Mouse (Mus musculus) limb, embryonic 14.5 days (tissue): ENCODE measurements at regions not wholly inside any gene's neighbourhood (a gene's known extent, or its start where the extent isn't known, plus 50 kb on each side); places are given as distances from the start of the nearest gene placed in this dataset.

Source experiments
- ATAC-seq: fragments of 200-750 bp; cut with Nextera tagmentation; 2 replicates; pipeline ENCODE4 v1.8.0; 2017; ENCODE audit warnings: low read depth, moderate number of reproducible peaks, moderate TSS enrichment; ENCODE audit not compliant: low FRiP score
- DNase-seq: peaks from one replicate; pipeline ENCODE4 v3.0.0-alpha.2; 2015; ENCODE audit warnings: low spot score
- H3K27ac ChIP-seq: fragments of 300-500 bp; sonication (generic); replicated peaks from 2 replicates; pipeline ENCODE4 v1.5.1; 2014; ENCODE audit warnings: low read depth, mild to moderate bottlenecking, low read length, moderate library complexity, mixed read lengths
- H3K27me3 ChIP-seq: fragments of 300-500 bp; sonication (generic); 2 replicates; pipeline ENCODE4 v1.6.1; 2014; ENCODE audit warnings: low read length, mixed read lengths; ENCODE audit not compliant: control insufficient read depth, insufficient read depth
- H3K36me3 ChIP-seq: fragments of 300-500 bp; sonication (generic); 2 replicates; pipeline ENCODE4 v1.6.1; 2014; ENCODE audit warnings: mild to moderate bottlenecking, low read length, moderate library complexity, mixed read lengths; ENCODE audit not compliant: control insufficient read depth, insufficient read depth
- H3K4me1 ChIP-seq: fragments of 300-500 bp; sonication (generic); 2 replicates; pipeline ENCODE4 v1.6.1; 2014; ENCODE audit warnings: antibody characterized with exemption, low read length, mixed read lengths; ENCODE audit not compliant: control insufficient read depth, insufficient read depth
- H3K4me2 ChIP-seq: fragments of 300-500 bp; sonication (generic); replicated peaks from 2 replicates; pipeline ENCODE4 v1.6.1; 2014; ENCODE audit warnings: low read depth, mild to moderate bottlenecking, low read length, moderate library complexity; ENCODE audit not compliant: severe bottlenecking
- H3K4me3 ChIP-seq: fragments of 300-500 bp; sonication (generic); replicated peaks from 2 replicates; pipeline ENCODE4 v1.5.1; 2014; ENCODE audit warnings: low read length
- H3K9ac ChIP-seq: fragments of 300-500 bp; sonication (generic); 2 replicates; pipeline ENCODE4 v1.6.1; 2014; ENCODE audit warnings: mild to moderate bottlenecking, low read depth, low read length, moderate library complexity; ENCODE audit not compliant: severe bottlenecking
- H3K9me3 ChIP-seq: fragments of 300-500 bp; sonication (generic); 2 replicates; pipeline ENCODE4 v1.6.1; 2016; ENCODE audit warnings: low read length; ENCODE audit not compliant: control insufficient read depth
- POLR2A ChIP-seq: fragments of 200-500 bp; IDR thresholded peaks from 2 replicates; pipeline ENCODE4 v1.8.0; 2012; ENCODE audit warnings: inconsistent platforms, mild to moderate bottlenecking, moderate library complexity, borderline replicate concordance; ENCODE audit not compliant: insufficient read depth, insufficient read length; ENCODE audit errors: extremely low read depth
- WGBS: fragments of 180-500 bp; shearing (Covaris S2); extraction: QIAGEN DNeasy Blood & Tissue Kit; methylation state at CpG from one replicate; pipeline ENCODE4 v1.1.7; 2014; 5-methylcytosine and 5-hydroxymethylcytosine counted together

GRCm38 (mm10) chr19:57554086-57554485 is 56.7 kb upstream of the Atrnl1 start:
- Histone ChIP-seq H3K4me1 (no peaks in the 10 kb centered on the region), H3K36me3 (no peaks in the 10 kb centered on the region), H3K27ac (no peak overlapping the region), H3K4me2 (no peak overlapping the region), H3K9me3 (no peaks in the 10 kb centered on the region; the same call in 1 of the 2 replicates), H3K4me3 (no peak overlapping the region), H3K27me3 (no peaks in the 10 kb centered on the region), H3K9ac (no peak overlapping the region)
- DNase-seq (no peak), ATAC-seq (no peak)
- 84% methylated on average over 6 of the region's 6 CpGs for WGBS
- no peak for TF ChIP-seq POLR2A

GRCm38 (mm10) chr19:57555313-57555712 is 55.5 kb upstream of the Atrnl1 start:
- Histone ChIP-seq H3K4me3 (no peak overlapping the region), H3K36me3 (no peaks in the 10 kb centered on the region), H3K27ac (no peak overlapping the region), H3K4me2 (no peak overlapping the region), H3K4me1 (no peaks in the 10 kb centered on the region), H3K9me3 (no peaks in the 10 kb centered on the region; the same call in 1 of the 2 replicates), H3K9ac (no peak overlapping the region), H3K27me3 (no peaks in the 10 kb centered on the region)
- no peak for ATAC-seq
- WGBS = 22% methylated on average over 5 of the region's 5 CpGs
- DNase-seq = peak; percentile 21
- no peak for TF ChIP-seq POLR2A

GRCm38 (mm10) chr19:57558420-57558967 is 52.3 kb upstream of the Atrnl1 start:
- WGBS = 81% methylated on average over 19 of the region's 19 CpGs
- no peaks in the 10 kb centered on the region for H3K27me3 ChIP-seq
- H3K9ac ChIP-seq = no peak overlapping the region
- H3K4me1 ChIP-seq = no peaks in the 10 kb centered on the region
- no peak for DNase-seq
- TF ChIP-seq POLR2A = no peak
- no peak overlapping the region for H3K27ac ChIP-seq
- H3K4me3 ChIP-seq = no peak overlapping the region
- ATAC-seq = no peak
- H3K9me3 ChIP-seq = no peaks in the 10 kb centered on the region; the same call in 1 of the 2 replicates
- H3K36me3 ChIP-seq = no peaks in the 10 kb centered on the region
- H3K4me2 ChIP-seq = no peak overlapping the region

- no peaks in the 10 kb centered on the region for H3K36me3 ChIP-seq
- H3K4me2 ChIP-seq = no peak overlapping the region
- no peak for TF ChIP-seq POLR2A
- no peak overlapping the region for H3K4me3 ChIP-seq
- no peaks in the 10 kb centered on the region for H3K27me3 ChIP-seq
- H3K27ac ChIP-seq = no peak overlapping the region
- no peaks in the 10 kb centered on the region; the same call in 1 of the 2 replicates for H3K9me3 ChIP-seq
- WGBS = 64% methylated on average over 3 of the region's 3 CpGs
- no peak overlapping the region for H3K9ac ChIP-seq
- no peak for ATAC-seq
- DNase-seq = no peak
- no peaks in the 10 kb centered on the region for H3K4me1 ChIP-seq
Observed at GRCm38 (mm10) chr19:57560757-57561156, 50.1 kb upstream of the Atrnl1 start.
